Mouse (Mus musculus) testis, postnatal 10 days (tissue): ENCODE data around the gene Auts2.

Experiments used
- DNase-seq: peaks from one replicate; pipeline ENCODE4 v3.0.0; 2021; ENCODE audit warnings: low spot score

Auts2 gene

GRCm38 (mm10) chr5:132255579-132255978 is 287.6 kb downstream of the Auts2 start:
- DNase-seq, result no peak

- DNase-seq, result no peak
Observed at GRCm38 (mm10) chr5:132249523-132249922, 293.6 kb downstream of the Auts2 start.

GRCm38 (mm10) chr5:132248069-132248468 is 295.1 kb downstream of the Auts2 start:
- no peak for DNase-seq

DNA sequence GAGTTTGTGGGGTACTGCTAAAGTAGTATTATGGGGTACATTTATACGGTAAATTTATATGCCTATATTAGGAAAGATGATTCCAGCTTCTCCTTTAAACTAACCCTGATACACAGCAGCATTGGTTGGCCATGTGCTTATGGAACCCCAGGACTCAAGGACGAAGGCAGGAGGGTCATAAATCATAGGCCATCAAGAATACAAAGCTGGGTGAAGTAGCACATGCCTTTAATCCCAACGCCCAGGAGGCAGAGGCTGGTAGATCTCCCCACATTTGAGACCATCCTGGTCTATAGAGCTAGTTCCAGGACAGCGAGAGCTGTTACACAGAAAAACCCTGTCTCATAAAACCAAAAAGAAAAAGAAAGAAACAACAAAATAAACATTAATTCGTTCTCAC is 307.7 kb downstream of the Auts2 start:
- no peak for DNase-seq

- DNase-seq, result no peak
Observed at GRCm38 (mm10) chr5:132234471-132234870, 308.7 kb downstream of the Auts2 start.

GRCm38 (mm10) chr5:132231280-132232047 is 311.7 kb downstream of the Auts2 start:
- peak; percentile 65 for DNase-seq

DNA sequence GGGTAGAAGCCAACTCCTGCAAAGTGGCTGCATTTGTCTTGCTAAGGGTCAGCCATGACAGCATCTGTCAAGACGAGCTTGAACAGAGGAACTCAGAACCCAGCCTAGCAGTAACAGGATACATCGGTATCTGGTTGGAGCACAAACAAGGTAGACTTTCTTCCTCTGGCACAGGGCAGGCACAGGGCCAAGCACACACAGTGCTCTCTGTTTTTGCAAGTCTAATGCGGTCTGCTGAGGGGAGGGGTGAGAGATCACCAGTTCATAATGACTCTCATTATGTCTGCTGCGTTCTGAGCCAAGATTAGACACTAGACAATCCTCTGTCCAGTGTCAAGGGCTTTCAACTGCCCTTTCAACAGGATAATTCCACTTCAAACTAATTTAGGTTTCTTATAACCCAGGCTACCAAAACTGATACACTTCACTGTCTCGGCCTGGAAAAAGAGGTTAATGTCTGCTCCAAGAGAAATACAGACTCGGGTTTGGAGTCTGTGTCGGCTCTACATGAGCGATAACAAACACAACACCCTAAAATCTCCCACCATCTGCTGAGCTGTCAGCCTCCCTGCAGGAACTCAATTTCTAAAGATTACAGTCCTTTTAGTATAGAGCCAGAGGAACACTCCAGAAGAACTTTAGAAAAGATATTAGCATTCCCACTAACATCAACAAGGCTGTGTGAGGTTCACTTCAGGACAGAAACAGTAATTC is 313.3 kb downstream of the Auts2 start:
- DNase-seq, result peak; percentile 84

DNA sequence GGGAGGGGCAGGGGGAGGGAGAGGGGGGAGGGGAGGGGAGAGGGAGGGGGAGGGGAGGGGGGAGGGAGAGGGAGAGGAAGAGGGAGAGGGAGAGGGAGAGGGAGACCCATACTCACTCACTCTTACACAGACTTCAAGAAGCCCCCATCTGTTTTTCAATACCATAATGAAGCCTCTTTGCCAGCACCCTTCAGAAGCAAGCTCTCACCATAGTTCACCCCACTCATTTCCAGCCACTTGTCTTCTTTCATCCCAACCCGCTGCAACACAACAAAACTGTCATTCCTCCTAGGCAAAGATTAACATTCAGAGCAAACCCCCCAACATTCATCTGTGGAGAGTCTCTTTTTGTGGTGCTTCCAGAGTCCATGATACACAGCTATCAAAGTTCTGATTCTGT is 314.1 kb downstream of the Auts2 start:
- no peak for DNase-seq

DNA sequence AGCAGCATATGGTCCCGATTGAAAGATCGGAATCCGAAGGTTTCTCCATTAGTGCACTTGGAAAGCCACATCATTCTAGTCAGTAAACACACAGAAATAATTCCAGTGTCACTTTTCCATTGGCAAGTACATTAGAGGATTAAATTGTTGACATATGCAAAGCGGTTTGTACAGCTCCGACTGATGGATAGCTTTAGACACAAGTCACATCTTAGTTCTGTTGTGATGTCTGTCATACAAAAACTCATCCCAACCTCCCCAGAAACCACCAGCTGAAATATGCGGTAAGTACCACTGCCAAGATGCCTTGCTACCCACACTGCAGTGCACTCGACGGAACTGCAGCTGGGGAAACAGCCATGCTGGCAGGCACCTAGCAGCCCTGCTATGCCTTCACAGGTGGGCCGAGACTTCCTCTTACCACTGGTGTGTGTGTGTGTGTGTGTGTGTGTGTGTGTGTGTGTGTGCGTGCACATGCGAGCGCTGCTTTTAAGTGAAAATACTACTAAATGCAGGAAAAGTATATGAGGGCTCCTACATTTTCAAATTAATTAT is 322.7 kb downstream of the Auts2 start:
- no peak for DNase-seq

DNA sequence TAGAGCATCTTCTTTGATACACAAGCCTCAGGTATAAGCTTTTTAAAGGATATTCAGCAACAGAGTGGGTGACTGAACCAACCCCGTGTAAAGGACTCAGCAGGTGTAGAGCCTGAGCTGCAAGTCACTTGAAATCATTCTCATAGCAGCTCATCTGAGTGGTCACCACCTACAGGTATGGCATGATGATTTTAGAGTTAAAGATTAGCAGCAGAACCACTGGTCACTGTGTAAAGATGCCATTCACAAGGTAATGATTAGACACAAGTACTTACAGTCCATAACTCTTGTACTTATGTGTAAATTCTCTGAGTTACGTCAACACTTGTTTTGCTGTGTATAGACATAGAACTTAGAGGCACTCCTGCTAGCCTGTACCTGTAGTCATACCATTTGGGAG is 327.0 kb downstream of the Auts2 start:
- DNase-seq, result no peak

DNA sequence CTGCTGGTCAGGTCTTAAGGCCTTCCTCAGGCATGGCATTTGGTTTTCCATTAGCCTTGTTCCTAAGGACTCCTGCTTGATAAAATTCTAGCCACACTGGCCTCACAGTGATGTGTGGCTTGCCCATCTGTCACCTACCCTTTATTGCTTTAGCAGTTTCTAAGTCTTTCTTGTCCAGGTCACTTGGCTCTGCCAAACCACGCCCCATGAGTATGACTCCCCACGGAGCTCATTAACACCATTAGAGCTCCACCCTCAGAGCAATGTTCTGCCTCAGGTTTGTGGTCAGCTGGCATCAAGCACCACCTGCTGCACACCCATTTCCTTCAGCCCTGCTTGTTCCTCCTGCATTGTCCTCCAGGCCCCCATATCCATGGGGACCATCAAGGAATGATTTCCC is 330.7 kb downstream of the Auts2 start:
- no peak for DNase-seq

GRCm38 (mm10) chr5:132209694-132210093 is 333.4 kb downstream of the Auts2 start:
- no peak for DNase-seq

GRCm38 (mm10) chr5:132206220-132206619 is 336.9 kb downstream of the Auts2 start:
- no peak for DNase-seq

- no peak for DNase-seq
Observed at GRCm38 (mm10) chr5:132203846-132204245, 339.3 kb downstream of the Auts2 start.

DNA sequence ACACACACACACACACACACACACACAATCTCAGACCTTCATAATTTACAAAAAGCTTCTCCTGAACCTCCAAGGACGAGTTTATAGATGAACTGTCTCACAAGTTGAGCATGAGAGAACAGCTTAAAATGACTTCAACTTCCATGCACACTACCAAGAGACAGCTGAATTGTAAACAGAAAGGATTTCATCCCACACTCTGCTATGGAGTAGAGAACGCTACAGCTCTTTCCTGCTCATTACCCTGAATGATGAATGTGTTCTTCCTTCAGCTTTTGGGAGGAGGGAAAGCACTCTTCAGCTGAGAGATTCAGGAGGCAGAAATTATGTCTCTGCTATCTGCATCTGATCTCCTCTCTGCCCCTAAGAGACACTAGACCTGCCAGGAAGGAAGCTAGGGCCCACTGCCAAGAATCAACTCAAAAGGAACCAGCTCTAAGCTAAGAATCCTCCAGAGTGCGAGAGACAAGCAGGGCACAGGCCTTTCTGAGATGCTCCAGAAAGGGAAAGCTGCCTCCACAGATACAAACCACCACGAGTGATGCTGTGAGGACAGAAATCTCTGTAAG is 342.0 kb downstream of the Auts2 start:
- DNase-seq, result no peak

GRCm38 (mm10) chr5:132200595-132200994 is 342.5 kb downstream of the Auts2 start:
- no peak for DNase-seq

DNA sequence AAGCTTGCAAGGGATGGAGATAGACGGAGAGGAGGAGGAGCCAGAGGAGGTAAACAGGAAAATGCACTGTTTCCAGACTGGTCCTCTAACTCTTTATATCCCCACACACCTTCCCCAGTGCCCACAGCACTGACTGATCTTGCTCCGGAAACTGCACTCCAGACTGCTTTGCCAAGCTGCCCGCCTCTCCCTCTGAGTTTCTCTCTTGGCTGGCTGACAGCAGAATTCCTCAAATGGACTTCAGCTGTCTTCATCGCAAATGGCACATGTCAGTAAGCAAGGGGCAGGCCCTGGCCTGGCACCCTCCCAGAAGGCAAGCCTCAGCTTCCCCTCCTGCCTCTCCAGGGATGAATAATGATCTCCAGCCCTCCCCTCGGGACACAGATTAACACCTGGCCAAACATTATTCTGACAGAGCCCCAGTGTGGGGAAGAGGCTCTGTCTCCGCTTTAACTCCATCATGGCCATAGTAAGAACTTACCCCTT is 348.1 kb downstream of the Auts2 start:
- no peak for DNase-seq

- no peak for DNase-seq
Observed at GRCm38 (mm10) chr5:132190190-132190589, 353.0 kb downstream of the Auts2 start.

DNA sequence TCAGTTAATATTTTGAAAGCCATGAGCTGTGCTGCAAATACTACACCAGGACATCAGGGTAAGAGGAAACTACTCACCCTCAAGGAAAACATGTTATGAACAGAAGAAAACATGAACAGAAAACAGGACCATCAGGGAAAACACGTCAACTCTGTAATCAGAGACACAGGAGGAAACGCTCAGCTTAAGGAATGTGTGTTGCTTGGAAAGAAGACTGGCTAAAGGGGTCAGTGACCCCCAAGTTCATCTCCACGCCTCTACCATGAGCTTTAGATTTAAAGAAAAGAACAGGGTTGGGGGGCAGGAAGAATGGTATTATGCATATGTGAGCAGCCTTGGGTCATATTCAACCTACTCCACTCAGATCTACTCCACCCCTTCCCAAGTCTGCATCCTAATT is 356.5 kb downstream of the Auts2 start:
- DNase-seq, result no peak

GRCm38 (mm10) chr5:132186221-132186620 is 356.9 kb downstream of the Auts2 start:
- DNase-seq, result no peak

GRCm38 (mm10) chr5:132184395-132185095 is 358.6 kb downstream of the Auts2 start:
- no peak for DNase-seq

DNA sequence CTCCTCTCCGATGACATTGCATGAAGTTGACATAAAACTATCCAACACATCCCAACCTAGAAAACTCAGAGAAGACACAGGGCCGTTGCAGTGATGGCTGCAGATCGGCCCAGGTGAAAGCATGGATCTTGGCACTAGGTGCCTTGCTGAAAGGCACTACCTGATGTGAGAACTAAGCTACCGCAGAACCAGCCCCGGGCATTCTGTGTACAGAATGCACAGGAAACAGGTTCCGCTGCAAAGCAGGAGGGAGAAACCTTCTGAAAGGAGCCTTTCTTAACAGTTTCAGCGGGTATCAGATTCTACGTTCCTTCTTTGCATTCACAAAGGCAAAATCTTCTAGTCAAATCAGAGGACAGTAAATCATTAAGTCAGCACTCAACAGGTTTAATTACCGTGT is 361.1 kb downstream of the Auts2 start:
- DNase-seq, result no peak
